Mouse (Mus musculus) midbrain, postnatal 0 days (tissue): ENCODE data around the gene 4930503B20Rik. TPM values are rescaled to one million over a fixed set of nuclear protein-coding genes. Genes with fewer than 3 reads are reported as not detected.

ENCODE experiments used
- ATAC-seq: fragments of 200-750 bp; cut with Nextera tagmentation; 2 replicates; pipeline ENCODE4 v1.8.0; 2017; ENCODE audit warnings: moderate number of reproducible peaks, mild to moderate bottlenecking, moderate TSS enrichment, moderate library complexity; ENCODE audit not compliant: low FRiP score
- DNase-seq: peaks from one replicate; pipeline ENCODE4 v3.0.0-alpha.2; 2015; ENCODE audit warnings: low spot score
- H3K27ac ChIP-seq: fragments of 300-500 bp; sonication (generic); 2 replicates; pipeline ENCODE4 v1.5.1; 2014; ENCODE audit warnings: low read depth, mild to moderate bottlenecking, low read length, mixed read lengths
- H3K27me3 ChIP-seq: fragments of 300-500 bp; sonication (generic); 2 replicates; pipeline ENCODE4 v1.6.1; 2014; ENCODE audit warnings: low read length, control low read depth, mixed read lengths; ENCODE audit not compliant: insufficient read depth
- H3K36me3 ChIP-seq: fragments of 300-500 bp; sonication (generic); 2 replicates; pipeline ENCODE4 v1.6.1; 2014; ENCODE audit warnings: low read length, control low read depth, mixed read lengths; ENCODE audit not compliant: insufficient read depth
- H3K4me1 ChIP-seq: fragments of 300-500 bp; sonication (generic); 2 replicates; pipeline ENCODE4 v1.6.1; 2014; ENCODE audit warnings: mild to moderate bottlenecking, control low read depth, antibody characterized with exemption, low read length, mixed read lengths; ENCODE audit not compliant: insufficient read depth
- H3K4me2 ChIP-seq: fragments of 300-500 bp; sonication (generic); 2 replicates; pipeline ENCODE4 v1.6.1; 2014; ENCODE audit warnings: low read depth, mild to moderate bottlenecking, low read length, mixed read lengths; ENCODE audit not compliant: poor library complexity, severe bottlenecking
- H3K4me3 ChIP-seq: fragments of 300-500 bp; sonication (generic); 2 replicates; pipeline ENCODE4 v1.5.1; 2014; ENCODE audit warnings: low read depth, mild to moderate bottlenecking, low read length, moderate library complexity
- H3K9ac ChIP-seq: fragments of 300-500 bp; sonication (generic); replicated peaks from 2 replicates; pipeline ENCODE4 v1.6.1; 2014; ENCODE audit warnings: mild to moderate bottlenecking, low read length, moderate library complexity, mixed read lengths; ENCODE audit not compliant: poor library complexity, severe bottlenecking
- H3K9me3 ChIP-seq: fragments of 300-500 bp; sonication (generic); 2 replicates; pipeline ENCODE4 v1.6.1; 2016; ENCODE audit warnings: low read length, control low read depth
- CTCF ChIP-seq: IDR thresholded peaks from 2 replicates; pipeline ENCODE4 v1.5.1; 2016; ENCODE audit warnings: antibody characterized with exemption, mild to moderate bottlenecking
- WGBS: fragments of 180-500 bp; shearing (Covaris S2); extraction: QIAGEN DNeasy Blood & Tissue Kit; methylation state at CpG from one replicate; pipeline ENCODE4 v1.1.7; 2014; 5-methylcytosine and 5-hydroxymethylcytosine counted together
- polyA plus RNA-seq: library from polyadenylated mRNA; unstranded; fragments of >200 nt; fragmentation: Nextera tagmentation; extraction: Ambion mirVana; gene quantifications from 2 replicates; pipeline ENCODE4 v1.2.1, GENCODE M21; 2015
- total RNA-seq: library from RNA; depleted of rRNA; stranded (reverse); fragments of >200 nt; gene quantifications from 2 replicates; pipeline ENCODE4 v1.2.3, GENCODE M21; 2014

The 4930503B20Rik gene
- total and polyA plus RNA-seq, 2 experiments from 2014 or later: not detected

DNA sequence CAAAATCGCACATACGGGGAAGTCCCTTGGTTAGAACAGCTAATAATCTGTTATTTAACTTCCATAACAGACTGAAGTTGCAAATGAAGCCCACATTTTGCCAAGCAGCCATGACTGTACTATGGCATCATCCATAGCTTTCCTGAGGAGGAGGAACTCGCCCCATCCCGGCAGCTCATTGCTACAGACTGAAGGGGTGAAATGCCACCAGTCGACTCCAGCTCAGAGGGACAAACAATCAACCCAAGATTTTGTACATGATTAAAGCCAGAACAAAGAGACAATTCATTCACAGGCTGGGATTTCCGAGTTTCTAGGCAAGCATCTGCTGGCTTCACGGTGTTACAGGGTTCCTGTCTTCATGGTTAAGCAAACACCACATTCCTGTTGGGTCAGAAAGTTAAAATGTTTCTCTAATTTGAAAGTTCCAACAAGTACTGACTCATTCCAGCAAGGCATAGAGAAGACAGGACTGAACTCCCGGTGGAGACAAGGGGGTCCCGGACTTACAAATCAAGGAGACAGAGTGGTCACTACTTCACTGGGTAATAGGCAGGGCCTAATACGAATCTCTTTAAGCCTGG lies 1.7 kb downstream of the 4930503B20Rik start:
- no peaks in the 10 kb centered on the region for H3K36me3 ChIP-seq
- no peaks in the 10 kb centered on the region for H3K9me3 ChIP-seq
- no peaks in the 10 kb centered on the region for H3K27me3 ChIP-seq
- no peak overlapping the region for H3K27ac ChIP-seq
- no peak overlapping the region for H3K4me3 ChIP-seq
- WGBS: 75% methylated on average over 10 of the region's 10 CpGs
- H3K4me1 ChIP-seq: no peaks in the 10 kb centered on the region
- DNase-seq (no peak), ATAC-seq (no peak)
- no peak overlapping the region for H3K4me2 ChIP-seq
- H3K9ac ChIP-seq: no peak overlapping the region
- TF ChIP-seq CTCF: no peak

DNA sequence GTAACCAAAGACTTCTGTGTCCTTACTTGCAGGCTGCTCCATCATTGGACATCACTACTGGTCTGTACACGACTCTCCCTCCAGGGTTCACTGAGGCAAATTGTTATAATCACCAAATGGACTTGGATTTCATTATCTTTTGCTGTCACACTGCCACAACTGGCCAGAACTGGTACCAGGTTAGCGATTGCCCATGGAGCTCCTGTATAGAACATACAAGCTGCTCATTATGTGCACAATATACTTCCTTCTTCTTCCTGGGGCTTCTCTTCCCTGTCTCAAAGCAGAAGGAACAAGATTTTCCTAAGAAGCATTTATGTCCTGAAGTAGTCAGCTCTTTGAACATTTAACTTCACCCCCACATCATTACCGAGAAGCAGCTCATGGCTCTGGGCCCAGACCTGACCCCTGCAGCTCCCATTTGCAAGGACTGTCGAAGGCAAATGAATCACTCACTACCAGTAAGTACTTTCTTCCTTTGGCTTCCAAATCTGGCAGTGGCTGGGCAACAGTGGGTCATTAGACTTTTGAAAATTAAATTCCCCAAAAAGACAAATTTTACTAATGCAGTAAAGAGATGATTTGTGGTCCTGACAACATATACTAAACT lies 9.2 kb downstream of the 4930503B20Rik start:
- H3K36me3 ChIP-seq: no peaks in the 10 kb centered on the region
- no peaks in the 10 kb centered on the region for H3K27me3 ChIP-seq
- 38% methylated on average over 4 of the region's 4 CpGs for WGBS
- H3K9me3 ChIP-seq: no peaks in the 10 kb centered on the region
- H3K4me2 ChIP-seq: no peak overlapping the region
- DNase-seq (peak; percentile 51), ATAC-seq (no peak; the same call in 1 of the 2 replicates)
- no peaks in the 10 kb centered on the region for H3K4me1 ChIP-seq
- TF ChIP-seq CTCF: no peak; the same call in 1 of the 2 replicates
- no peak overlapping the region for H3K27ac ChIP-seq
- no peak overlapping the region for H3K9ac ChIP-seq
- H3K4me3 ChIP-seq: no peak overlapping the region

- TF ChIP-seq CTCF: no peak
- no peak for DNase-seq
- Histone ChIP-seq H3K27ac (no peak overlapping the region), H3K9ac (no peak overlapping the region), H3K36me3 (no peaks in the 10 kb centered on the region), H3K27me3 (no peaks in the 10 kb centered on the region), H3K4me2 (no peak overlapping the region), H3K4me3 (no peak overlapping the region), H3K9me3 (no peaks in the 10 kb centered on the region), H3K4me1 (no peaks in the 10 kb centered on the region)
- no peak for ATAC-seq
- 85% methylated on average over 5 of the region's 5 CpGs for WGBS
These were observed 18.6 kb downstream of the 4930503B20Rik start for GRCm38 (mm10) chr3:146632506-146632905.

- DNase-seq (no peak), ATAC-seq (no peak)
- H3K9me3 ChIP-seq: no peaks in the 10 kb centered on the region
- H3K4me3 ChIP-seq: no peak overlapping the region
- no peaks in the 10 kb centered on the region for H3K4me1 ChIP-seq
- H3K9ac ChIP-seq: no peak overlapping the region
- no peaks in the 10 kb centered on the region for H3K36me3 ChIP-seq
- 73% methylated on average over 8 of the region's 8 CpGs for WGBS
- no peak overlapping the region for H3K4me2 ChIP-seq
- TF ChIP-seq CTCF: no peak
- H3K27me3 ChIP-seq: no peaks in the 10 kb centered on the region
- no peak overlapping the region for H3K27ac ChIP-seq
These were observed 22.7 kb downstream of the 4930503B20Rik start for GRCm38 (mm10) chr3:146628227-146628982.

DNA sequence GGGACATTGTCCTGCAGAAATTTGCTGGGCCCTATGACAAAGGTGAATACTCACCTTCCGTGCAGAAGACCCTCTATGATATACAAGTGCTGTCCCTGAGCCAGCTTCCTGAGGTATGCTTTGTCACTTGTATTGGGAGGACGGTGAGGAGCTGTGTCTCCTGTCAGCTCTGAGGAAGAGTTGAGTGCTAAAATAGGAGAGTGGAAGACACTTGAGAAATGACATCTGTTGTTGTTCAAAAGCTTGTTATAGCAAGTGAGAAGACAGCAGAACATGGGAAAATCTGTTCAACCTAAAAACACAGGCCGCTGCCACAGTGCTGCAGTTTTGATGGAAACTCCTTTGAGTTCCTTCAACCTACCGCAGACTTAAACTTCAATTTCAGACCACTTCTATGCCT lies 25.4 kb downstream of the 4930503B20Rik start:
- DNase-seq: no peak
- Histone ChIP-seq H3K4me2 (no peak overlapping the region), H3K9ac (no peak overlapping the region), H3K36me3 (no peaks in the 10 kb centered on the region), H3K27ac (no peak overlapping the region), H3K4me1 (no peaks in the 10 kb centered on the region), H3K4me3 (no peak overlapping the region), H3K9me3 (no peaks in the 10 kb centered on the region), H3K27me3 (no peaks in the 10 kb centered on the region)
- no peak for ATAC-seq
- TF ChIP-seq CTCF: no peak
- WGBS: 90% methylated on average over 4 of the region's 4 CpGs

GRCm38 (mm10) chr3:146621966-146622365 lies 29.2 kb downstream of the 4930503B20Rik start:
- ATAC-seq (no peak), DNase-seq (no peak)
- TF ChIP-seq CTCF: no peak
- Histone ChIP-seq H3K4me3 (no peak overlapping the region), H3K36me3 (no peaks in the 10 kb centered on the region), H3K4me1 (no peaks in the 10 kb centered on the region), H3K4me2 (no peak overlapping the region), H3K27me3 (no peaks in the 10 kb centered on the region), H3K9me3 (no peaks in the 10 kb centered on the region), H3K9ac (no peak overlapping the region), H3K27ac (no peak overlapping the region)
- WGBS: 71% methylated on average over 11 of the region's 11 CpGs
